Mouse (Mus musculus): Measurements from ENCODE around the gene Prrt1. TPM values are rescaled to one million over a fixed set of nuclear protein-coding genes. Genes with fewer than 3 reads are reported as not detected.
A peak's percentile ranks its signal among the peaks of the same experiment; 100 is the strongest.

Prrt1 gene
- polyA plus RNA-seq, 1 experiment from 2014 or later = 0.17 TPM

DNA sequence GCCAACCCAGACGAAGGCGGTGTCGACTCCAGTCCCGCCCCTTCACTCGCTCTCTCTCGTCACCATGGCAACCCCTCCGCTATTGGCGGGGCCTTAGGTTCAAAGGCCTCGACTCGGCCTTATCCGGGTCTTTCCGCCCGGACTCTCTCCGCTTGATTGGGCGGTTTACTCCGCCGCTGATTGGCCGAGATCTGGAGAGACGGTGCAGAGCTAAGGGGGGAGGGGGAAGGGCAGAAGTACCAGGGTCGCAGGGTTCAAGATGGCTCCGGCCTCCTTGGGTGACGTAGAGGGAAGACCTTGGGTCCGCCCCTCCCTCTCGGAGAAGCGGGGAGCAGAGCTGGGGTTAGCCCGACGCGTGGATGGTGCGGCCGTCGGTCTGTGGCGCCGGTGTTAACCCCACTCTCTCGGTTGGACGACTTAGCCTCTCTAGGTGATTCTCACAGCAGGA is 25.2 kb upstream of the Prrt1 start, which contains the start of gene Agpat1:
Gene Agpat1, plus strand, starts transcription at position 202 of the 448 bp plus-strand sequence.
- Histone ChIP-seq H3K36me3 (ENCODE audit: control insufficient read depth, insufficient read depth, low read length) (peaks cover 7% of the 10 kb centered on the region; the same call in 1 of the 2 replicates), H3K4me2 (ENCODE audit: low read depth, severe bottlenecking) (peak within 1 kb of the TSS; percentile 93), H3K9ac (ENCODE audit: low read length) (peak within 1 kb of the TSS; percentile 89), H3K27ac (replicated peaks; ENCODE audit: low read depth, low read length) (peak within 1 kb of the TSS; percentile 72), H3K27me3 (ENCODE audit: control insufficient read depth, insufficient read depth, low read length) (no peaks in the 10 kb centered on the region), H3K9me3 (ENCODE audit: control insufficient read depth, low read length) (no peaks in the 10 kb centered on the region), H3K4me3 (ENCODE audit: low read depth, low read length) (peak within 1 kb of the TSS; percentile 96), H3K4me1 (ENCODE audit: control insufficient read depth, insufficient read depth, low read length) (peaks cover 16% of the 10 kb centered on the region)
- WGBS = 0% methylated on average over 35 of the region's 35 CpGs
- ATAC-seq (ENCODE audit: insufficient number of reproducible peaks, low FRiP score, low TSS enrichment, low read depth) = peak; percentile 90
- DNase-seq (ENCODE audit: low spot score) = peak; percentile 99

DNA sequence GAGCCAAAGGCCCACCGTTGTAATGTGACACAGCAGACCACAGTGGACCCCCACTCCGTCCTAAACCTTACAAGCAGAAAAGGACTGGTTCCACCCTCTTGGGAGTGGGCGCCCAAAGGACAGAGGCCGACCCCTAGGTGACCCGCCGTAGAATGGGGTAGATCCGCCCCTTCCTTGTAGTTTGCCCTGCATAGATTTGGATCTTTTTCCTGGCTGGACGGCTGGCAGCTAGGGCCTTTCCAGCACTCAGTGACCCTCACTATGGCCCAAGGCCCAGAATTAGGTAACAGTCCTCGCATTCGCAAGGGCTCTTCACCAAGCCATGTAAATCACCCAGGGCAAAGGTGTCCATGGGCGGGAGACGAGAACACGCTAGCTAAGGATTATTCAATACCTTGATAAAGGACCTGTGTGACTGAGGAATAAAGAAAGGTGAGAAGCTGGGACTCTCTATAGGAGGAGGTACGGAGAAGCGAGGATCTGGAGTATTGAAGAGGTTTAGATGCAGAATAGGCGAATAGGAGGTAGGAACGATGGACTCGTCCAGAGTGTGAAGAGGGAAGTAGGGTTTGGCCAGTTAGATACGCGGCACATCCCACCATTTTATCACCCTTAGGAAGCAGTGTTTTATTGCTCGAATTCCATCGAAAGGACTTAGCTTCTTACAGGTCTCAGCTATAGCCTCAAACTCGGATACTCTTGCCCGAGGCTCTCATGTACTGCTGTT is 24.7 kb upstream of the Prrt1 start:
- WGBS = 10% methylated on average over 24 of the region's 24 CpGs
- Histone ChIP-seq H3K27me3 (ENCODE audit: control insufficient read depth, insufficient read depth, low read length) (no peaks in the 10 kb centered on the region), H3K9me3 (ENCODE audit: control insufficient read depth, low read length) (no peaks in the 10 kb centered on the region), H3K4me3 (ENCODE audit: low read depth, low read length) (peak overlapping the region; percentile 96), H3K4me2 (ENCODE audit: low read depth, severe bottlenecking) (peak overlapping the region; percentile 93), H3K27ac (replicated peaks; ENCODE audit: low read depth, low read length) (peak overlapping the region; percentile 72), H3K9ac (ENCODE audit: low read length) (peak overlapping the region; percentile 89), H3K36me3 (ENCODE audit: control insufficient read depth, insufficient read depth, low read length) (peaks cover 7% of the 10 kb centered on the region; the same call in 1 of the 2 replicates), H3K4me1 (ENCODE audit: control insufficient read depth, insufficient read depth, low read length) (peaks cover 16% of the 10 kb centered on the region)
- DNase-seq (ENCODE audit: low spot score) (no peak), ATAC-seq (ENCODE audit: insufficient number of reproducible peaks, low FRiP score, low TSS enrichment, low read depth) (no peak)

DNA sequence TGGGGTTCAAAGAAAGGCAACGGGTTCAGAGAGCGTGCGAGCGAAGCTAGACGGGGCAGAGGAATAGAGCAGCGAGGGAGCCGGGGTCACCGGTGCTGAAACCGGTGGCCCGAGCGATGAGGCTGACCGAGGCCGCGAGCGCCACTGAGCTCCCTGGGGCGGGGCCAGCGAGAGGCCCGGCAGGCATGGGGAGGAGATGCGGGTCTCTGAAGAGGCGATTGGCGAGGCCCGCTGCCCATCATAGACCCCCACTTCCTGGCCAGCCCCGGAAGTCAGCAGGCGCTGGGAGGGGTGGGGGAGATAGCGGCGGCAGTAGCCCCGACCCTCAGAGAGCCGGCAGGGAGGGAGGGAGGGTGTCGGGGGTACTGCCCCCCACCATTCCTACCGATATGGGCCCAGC is 23.7 kb upstream of the Prrt1 start:
- Histone ChIP-seq H3K4me1 (ENCODE audit: control insufficient read depth, insufficient read depth, low read length) (peaks cover 16% of the 10 kb centered on the region), H3K36me3 (ENCODE audit: control insufficient read depth, insufficient read depth, low read length) (peaks cover 4% of the 10 kb centered on the region; the same call in 1 of the 2 replicates), H3K4me3 (ENCODE audit: low read depth, low read length) (peak overlapping the region; percentile 96), H3K27ac (replicated peaks; ENCODE audit: low read depth, low read length) (peak overlapping the region; percentile 72; the same call in 1 of the 2 replicates), H3K27me3 (ENCODE audit: control insufficient read depth, insufficient read depth, low read length) (no peaks in the 10 kb centered on the region), H3K9me3 (ENCODE audit: control insufficient read depth, low read length) (no peaks in the 10 kb centered on the region), H3K9ac (ENCODE audit: low read length) (peak overlapping the region; percentile 89), H3K4me2 (ENCODE audit: low read depth, severe bottlenecking) (peak overlapping the region; percentile 93)
- under 1% methylated on average over 23 of the region's 30 CpGs for WGBS
- DNase-seq (ENCODE audit: low spot score) (peak; percentile 97), ATAC-seq (ENCODE audit: insufficient number of reproducible peaks, low FRiP score, low TSS enrichment, low read depth) (peak; percentile 14)

DNA sequence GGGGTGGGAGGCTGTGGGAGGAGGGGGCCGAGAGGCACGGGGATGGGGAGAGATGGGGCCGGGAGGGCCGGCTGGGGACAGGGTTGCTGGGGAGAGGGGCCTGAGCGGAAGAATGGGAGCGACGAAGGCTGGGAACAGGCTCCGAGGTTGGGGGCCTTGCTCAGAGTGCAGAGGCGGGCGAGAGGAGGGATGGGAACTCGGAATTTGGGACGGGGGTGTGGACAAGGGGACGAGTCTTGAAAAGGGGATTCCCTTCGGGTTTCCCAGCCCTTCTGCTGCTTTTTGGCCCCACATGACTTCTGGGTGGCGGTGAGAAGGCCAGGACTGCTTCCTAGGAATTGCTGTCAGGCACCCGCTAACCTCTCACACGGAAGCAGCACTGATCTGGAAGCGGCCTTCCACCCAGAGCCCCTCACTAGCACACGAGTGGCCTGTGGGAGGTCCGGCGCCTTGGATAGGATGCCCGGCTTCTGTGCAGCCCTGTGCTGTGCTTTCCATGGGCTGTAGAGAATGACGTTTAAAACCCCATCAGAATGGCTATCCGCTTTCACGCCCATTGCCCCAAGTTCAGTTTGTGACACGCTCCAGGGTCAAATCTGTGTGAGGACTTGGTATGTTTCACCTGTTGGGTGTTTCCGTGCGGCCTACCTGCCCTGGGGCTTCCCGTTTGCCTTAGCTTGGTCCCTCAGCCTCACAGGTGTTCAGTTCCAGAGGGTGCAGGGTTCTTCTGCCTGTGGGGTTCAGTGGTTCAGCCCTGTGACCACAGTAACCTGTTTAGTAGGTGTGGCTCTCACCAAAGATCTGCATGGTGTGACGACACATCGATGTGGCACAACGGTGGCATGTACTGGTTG is 22.9 kb upstream of the Prrt1 start:
- WGBS = 18% methylated on average over 31 of the region's 32 CpGs
- Histone ChIP-seq H3K9me3 (ENCODE audit: control insufficient read depth, low read length) (no peaks in the 10 kb centered on the region), H3K36me3 (ENCODE audit: control insufficient read depth, insufficient read depth, low read length) (peaks cover 8% of the 10 kb centered on the region; the same call in 1 of the 2 replicates), H3K4me1 (ENCODE audit: control insufficient read depth, insufficient read depth, low read length) (peaks cover 16% of the 10 kb centered on the region), H3K4me2 (ENCODE audit: low read depth, severe bottlenecking) (peak overlapping the region; percentile 93), H3K9ac (ENCODE audit: low read length) (peak overlapping the region; percentile 89), H3K27me3 (ENCODE audit: control insufficient read depth, insufficient read depth, low read length) (no peaks in the 10 kb centered on the region), H3K27ac (replicated peaks; ENCODE audit: low read depth, low read length) (peak overlapping the region; percentile 68; the same call in 1 of the 2 replicates), H3K4me3 (ENCODE audit: low read depth, low read length) (peak overlapping the region; percentile 96)
- DNase-seq (ENCODE audit: low spot score) (no peak), ATAC-seq (ENCODE audit: insufficient number of reproducible peaks, low FRiP score, low TSS enrichment, low read depth) (no peak)

DNA sequence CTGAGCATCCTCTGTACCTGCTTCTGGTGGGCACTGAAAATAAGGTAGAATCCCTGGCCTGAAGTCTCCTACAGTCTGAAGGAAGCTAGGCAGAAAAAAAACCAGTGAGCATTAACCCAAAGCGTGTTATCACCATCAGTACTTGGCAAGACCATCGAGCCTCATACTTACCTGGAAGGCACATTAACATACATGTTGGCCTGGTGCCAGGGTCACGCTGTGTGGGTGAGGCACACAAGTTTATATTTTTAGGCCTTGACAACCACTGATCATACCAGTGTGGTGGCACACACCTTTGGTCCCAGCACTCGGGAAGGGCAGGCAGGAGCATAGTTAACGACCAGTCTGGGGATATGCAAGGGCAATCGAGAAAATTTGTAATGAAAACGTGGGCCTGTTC is 21.3 kb upstream of the Prrt1 start:
- Histone ChIP-seq H3K36me3 (ENCODE audit: control insufficient read depth, insufficient read depth, low read length) (peaks cover 18% of the 10 kb centered on the region), H3K4me1 (ENCODE audit: control insufficient read depth, insufficient read depth, low read length) (peaks cover 14% of the 10 kb centered on the region), H3K9me3 (ENCODE audit: control insufficient read depth, low read length) (no peaks in the 10 kb centered on the region), H3K4me3 (ENCODE audit: low read depth, low read length) (no peak overlapping the region), H3K4me2 (ENCODE audit: low read depth, severe bottlenecking) (no peak overlapping the region), H3K9ac (ENCODE audit: low read length) (no peak overlapping the region), H3K27me3 (ENCODE audit: control insufficient read depth, insufficient read depth, low read length) (no peaks in the 10 kb centered on the region), H3K27ac (replicated peaks; ENCODE audit: low read depth, low read length) (no peak overlapping the region)
- 92% methylated on average over 7 of the region's 7 CpGs for WGBS
- ATAC-seq (ENCODE audit: insufficient number of reproducible peaks, low FRiP score, low TSS enrichment, low read depth) = no peak
- no peak for DNase-seq (ENCODE audit: low spot score)

DNA sequence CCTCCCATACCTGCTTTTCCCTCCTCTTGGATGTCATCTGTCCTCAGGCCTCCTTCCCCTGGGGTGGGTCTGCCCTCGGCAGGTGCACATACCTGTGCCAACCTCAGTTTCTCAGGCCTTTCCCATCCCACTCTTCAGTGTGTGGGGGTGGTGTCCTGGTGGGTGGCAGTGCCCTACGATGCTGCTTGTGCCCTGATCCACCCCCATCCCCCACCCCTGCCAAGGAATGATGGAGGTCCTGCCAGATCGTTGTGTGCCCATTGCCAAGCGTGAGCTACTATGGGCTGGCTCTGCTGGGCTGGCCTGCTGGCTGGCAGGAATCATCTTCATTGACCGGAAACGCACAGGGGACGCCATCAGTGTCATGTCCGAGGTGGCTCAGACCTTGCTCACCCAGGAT is 18.3 kb upstream of the Prrt1 start:
- WGBS = 92% methylated on average over 8 of the region's 8 CpGs
- H3K9ac ChIP-seq (ENCODE audit: low read length) = no peak overlapping the region
- DNase-seq (ENCODE audit: low spot score) = no peak
- peaks cover 25% of the 10 kb centered on the region for H3K36me3 ChIP-seq (ENCODE audit: control insufficient read depth, insufficient read depth, low read length)
- no peak for ATAC-seq (ENCODE audit: insufficient number of reproducible peaks, low FRiP score, low TSS enrichment, low read depth)
- no peak overlapping the region for H3K27ac ChIP-seq (replicated peaks; ENCODE audit: low read depth, low read length)
- H3K4me3 ChIP-seq (ENCODE audit: low read depth, low read length) = no peak overlapping the region
- H3K27me3 ChIP-seq (ENCODE audit: control insufficient read depth, insufficient read depth, low read length) = no peaks in the 10 kb centered on the region
- peaks cover 6% of the 10 kb centered on the region for H3K4me1 ChIP-seq (ENCODE audit: control insufficient read depth, insufficient read depth, low read length)
- no peaks in the 10 kb centered on the region for H3K9me3 ChIP-seq (ENCODE audit: control insufficient read depth, low read length)
- H3K4me2 ChIP-seq (ENCODE audit: low read depth, severe bottlenecking) = no peak overlapping the region

DNA sequence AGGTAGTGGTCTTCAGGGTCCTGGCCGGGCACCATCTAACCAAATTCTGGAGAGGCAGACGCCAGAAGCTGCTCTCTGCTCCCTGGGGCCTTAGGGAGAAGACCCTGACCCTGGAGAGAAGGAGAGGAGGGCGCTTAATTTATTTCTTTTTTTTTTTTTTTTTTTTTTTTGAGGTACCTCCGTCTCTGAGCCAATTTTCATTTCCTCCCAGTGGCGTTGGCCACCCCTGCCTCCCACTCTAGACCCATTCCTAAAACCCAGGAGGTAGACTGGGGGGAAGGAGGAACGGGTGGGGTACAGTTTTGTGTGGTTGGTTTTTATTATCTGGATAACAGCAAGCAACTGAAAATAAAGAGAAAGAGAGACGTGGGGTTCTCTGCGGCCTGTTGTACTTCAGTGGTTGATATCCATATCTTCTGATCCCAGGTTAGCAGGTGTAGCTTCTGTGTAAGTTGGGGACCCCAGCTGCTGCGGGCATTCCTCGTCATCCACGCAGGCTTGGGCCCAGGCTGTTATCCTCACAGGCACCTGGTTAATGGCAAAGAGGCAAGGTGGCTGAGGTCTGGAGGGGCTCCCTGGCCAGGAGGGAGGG is 16.2 kb upstream of the Prrt1 start:
- H3K9ac ChIP-seq (ENCODE audit: low read length) = no peak overlapping the region
- WGBS = 86% methylated on average over 11 of the region's 11 CpGs
- H3K36me3 ChIP-seq (ENCODE audit: control insufficient read depth, insufficient read depth, low read length) = peaks cover 25% of the 10 kb centered on the region
- DNase-seq (ENCODE audit: low spot score) = no peak
- no peak overlapping the region for H3K27ac ChIP-seq (replicated peaks; ENCODE audit: low read depth, low read length)
- no peaks in the 10 kb centered on the region for H3K27me3 ChIP-seq (ENCODE audit: control insufficient read depth, insufficient read depth, low read length)
- H3K4me2 ChIP-seq (ENCODE audit: low read depth, severe bottlenecking) = no peak overlapping the region; the same call in 1 of the 2 replicates
- no peaks in the 10 kb centered on the region for H3K4me1 ChIP-seq (ENCODE audit: control insufficient read depth, insufficient read depth, low read length)
- ATAC-seq (ENCODE audit: insufficient number of reproducible peaks, low FRiP score, low TSS enrichment, low read depth) = no peak
- no peaks in the 10 kb centered on the region for H3K9me3 ChIP-seq (ENCODE audit: control insufficient read depth, low read length)
- no peak overlapping the region for H3K4me3 ChIP-seq (ENCODE audit: low read depth, low read length)

DNA sequence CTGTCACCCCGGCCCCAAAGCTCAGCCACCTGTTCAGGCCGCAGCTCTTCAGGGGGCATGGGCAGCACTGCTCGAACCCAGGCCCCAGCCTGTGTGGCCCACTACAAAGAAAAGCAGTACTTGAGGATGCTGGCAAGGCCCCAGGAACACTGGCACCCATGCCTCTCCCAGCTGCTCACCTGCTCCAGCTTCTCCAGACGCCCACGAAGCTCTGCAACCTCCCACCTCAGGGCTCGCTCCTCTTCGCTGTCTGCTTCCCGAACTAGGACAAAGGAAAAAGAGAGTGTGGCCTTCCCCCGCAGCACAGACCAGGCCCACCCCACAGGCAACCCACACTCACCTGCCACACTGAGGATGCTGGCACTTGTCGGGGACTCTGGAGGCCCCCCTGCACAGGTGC is 15.5 kb upstream of the Prrt1 start:
- DNase-seq (ENCODE audit: low spot score) (no peak), ATAC-seq (ENCODE audit: insufficient number of reproducible peaks, low FRiP score, low TSS enrichment, low read depth) (no peak)
- Histone ChIP-seq H3K4me2 (ENCODE audit: low read depth, severe bottlenecking) (no peak overlapping the region), H3K4me3 (ENCODE audit: low read depth, low read length) (no peak overlapping the region), H3K27me3 (ENCODE audit: control insufficient read depth, insufficient read depth, low read length) (no peaks in the 10 kb centered on the region), H3K4me1 (ENCODE audit: control insufficient read depth, insufficient read depth, low read length) (no peaks in the 10 kb centered on the region), H3K27ac (replicated peaks; ENCODE audit: low read depth, low read length) (no peak overlapping the region), H3K36me3 (ENCODE audit: control insufficient read depth, insufficient read depth, low read length) (peaks cover 25% of the 10 kb centered on the region), H3K9me3 (ENCODE audit: control insufficient read depth, low read length) (no peaks in the 10 kb centered on the region), H3K9ac (ENCODE audit: low read length) (no peak overlapping the region)
- WGBS = 86% methylated on average over 10 of the region's 10 CpGs
